Mouse (Mus musculus) right cerebral cortex, adult 2 months (tissue): Measurements from ENCODE around the gene Cyyr1.
"Not testable (repeated sequence)": the region's sequence is repeated elsewhere in the genome, so short reads cannot be mapped to it uniquely, and the experiment has no call there.

Experiments
- DNase-seq, 2 experiments: peaks; one replicate each; pipeline ENCODE4 v3.0.0; 2021 to 2022; ENCODE audit warnings: low spot score in 2 of 2

The Cyyr1 gene

DNA sequence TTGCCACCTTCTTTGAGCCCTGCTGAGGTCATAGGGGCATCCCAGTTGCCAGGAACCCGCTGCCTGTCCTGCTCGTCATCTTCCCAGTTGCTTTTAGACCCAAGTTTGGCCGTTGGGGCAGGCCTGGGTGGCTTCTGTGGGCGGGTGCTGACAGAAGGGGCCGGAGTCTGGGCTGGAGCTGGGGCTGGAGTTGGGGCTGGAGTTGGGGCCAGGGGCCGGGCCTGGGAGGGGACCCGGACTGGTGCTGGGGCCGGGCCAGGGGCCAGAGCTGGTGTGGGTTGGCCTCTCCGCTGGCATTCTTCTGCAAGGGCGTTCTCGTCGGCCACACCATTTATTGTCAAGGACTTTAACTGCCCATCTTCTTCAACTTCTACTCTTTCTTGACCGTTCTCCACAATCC lies at the start of gene Cyyr1:
Gene Cyyr1, minus strand, starts transcription at position 101 of the 400 bp plus-strand sequence.
- not testable (repeated sequence) for DNase-seq

DNA sequence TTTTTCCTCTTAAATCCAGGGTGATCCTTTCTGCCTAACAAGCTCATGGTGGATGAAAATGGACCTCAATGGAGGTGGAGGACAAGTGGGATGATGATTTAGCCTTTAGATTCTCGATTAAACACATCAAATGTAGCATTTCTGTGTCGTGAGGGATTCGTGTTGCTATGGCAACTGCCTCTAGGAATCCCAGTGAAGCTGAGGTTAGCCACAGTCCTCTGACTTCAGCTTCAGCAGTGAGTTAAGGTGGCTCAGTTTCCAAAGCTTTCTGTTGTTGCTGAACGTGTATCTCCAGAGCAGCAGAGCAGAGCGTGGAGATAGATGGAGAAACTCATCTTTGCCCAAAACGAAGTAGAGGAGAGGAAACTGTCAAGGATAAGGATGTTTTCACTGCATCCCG lies 35.6 kb upstream of the Cyyr1 start:
- peak; percentile 2 to 5 for DNase-seq

DNA sequence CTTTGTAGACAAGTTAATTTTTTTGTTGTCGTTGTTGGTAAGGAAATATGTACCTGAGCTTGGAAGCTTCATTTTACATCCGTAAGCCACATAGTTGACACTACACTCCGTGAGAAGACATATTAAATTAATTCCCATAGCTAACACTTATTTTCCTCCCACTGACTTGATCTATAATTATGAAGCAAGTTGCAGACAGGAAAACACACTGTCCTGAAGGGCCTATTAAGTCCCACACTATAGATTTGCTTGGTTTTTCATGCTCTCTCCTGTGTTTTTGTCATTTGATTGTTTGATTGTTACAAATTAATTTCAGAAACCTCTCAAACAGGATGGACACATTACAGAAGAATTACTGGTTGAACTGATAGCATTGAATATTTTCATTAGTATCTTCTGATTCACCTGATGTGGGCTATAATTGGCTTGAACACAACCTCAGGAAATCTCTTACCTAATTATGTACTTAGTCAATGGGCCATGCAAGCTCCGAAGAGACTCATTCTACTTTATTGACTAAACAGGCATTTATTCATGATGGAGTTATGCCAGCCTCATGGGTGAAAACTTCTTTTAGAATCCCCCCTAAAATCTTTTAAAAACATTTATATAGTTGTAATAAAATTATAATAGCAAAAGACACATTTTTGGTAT lies 34.5 kb upstream of the Cyyr1 start:
- no peak for DNase-seq

DNA sequence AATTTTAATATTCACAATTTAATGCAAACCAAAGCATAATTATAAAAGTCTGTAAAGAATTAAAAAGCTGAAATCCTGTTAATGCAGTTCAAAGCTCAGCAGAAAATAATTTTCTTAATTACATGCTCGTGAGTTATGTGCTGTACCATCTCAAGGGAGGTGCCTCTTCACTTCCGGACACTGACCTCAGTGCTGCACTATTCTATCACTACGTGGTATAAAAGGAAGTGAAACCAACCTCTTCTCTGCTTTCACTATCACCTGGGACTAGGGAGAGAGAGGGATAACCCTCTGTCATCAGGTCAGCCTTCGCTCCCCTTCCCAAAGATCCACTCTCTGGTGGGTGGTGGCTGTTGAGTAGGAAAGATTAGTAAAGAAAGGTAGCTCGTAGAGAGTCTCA lies 13.3 kb upstream of the Cyyr1 start:
- DNase-seq = no peak

DNA sequence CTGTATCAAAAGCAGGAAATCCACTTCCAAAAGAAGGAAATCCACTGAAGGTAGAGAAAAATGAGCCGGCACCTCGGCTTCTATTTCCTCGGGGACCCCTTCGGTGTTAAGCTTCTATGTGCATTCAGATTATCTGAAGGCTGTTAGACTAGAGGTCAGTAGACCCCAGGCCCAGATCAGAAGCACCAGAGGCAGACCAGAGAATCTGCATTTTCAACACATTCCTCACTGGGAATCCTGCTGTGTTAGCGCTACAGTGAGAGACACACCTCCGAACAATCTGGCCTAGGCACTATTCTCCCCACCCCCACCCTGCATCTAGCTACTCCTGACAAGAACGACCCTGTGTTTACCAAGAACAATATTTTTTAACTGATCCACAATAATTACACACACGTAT lies 641 bp upstream of the Cyyr1 start:
- DNase-seq = no peak

DNA sequence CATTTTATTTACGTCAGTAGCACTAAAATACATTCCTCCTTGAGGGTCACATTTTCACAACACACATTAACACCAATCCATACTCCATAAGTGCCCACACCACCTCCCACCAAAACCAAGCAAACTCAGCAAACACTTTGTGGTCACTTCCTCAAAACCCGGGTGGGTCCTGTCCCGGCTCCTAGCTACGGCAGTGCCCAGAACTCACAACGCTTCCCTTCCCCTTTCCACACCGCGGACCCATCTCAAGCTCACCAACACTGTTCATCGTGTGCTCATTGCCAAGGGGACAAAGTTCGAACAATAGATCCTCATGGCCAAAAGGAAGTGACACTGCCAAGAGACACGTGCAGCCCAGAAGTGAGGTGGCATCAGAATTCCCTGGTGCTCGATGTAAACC lies 1.2 kb downstream of the Cyyr1 start:
- DNase-seq = not testable (repeated sequence)

DNA sequence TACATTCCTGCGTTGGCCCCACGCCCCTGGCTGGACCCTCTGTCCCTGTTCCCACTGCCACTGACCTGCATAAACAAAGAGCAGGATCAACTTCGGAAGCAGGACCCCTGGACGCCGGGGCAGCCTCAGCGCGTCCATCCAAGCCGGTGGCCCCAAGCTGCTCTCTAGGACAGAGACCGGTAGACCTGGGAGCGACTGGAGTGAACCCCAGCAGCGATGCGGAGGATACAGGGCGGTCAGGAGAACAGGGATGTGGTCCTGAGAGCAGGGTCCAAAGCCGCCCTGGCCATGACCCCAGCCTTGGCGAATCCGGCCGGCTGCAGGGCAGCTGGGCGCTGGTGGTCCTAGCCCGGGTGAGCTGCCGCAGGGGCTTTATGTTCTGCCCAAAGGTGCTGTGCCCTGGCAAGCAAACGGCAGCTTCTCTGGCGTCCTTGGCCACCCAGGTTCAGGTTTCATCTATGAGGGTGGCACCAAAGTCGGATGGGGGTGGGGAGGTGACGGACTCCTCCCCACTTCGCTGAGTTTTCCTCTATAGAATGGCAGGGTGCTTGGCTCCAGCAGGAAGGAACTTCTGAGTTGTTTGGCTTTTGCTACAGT lies 3.1 kb downstream of the Cyyr1 start:
- DNase-seq = no peak

DNA sequence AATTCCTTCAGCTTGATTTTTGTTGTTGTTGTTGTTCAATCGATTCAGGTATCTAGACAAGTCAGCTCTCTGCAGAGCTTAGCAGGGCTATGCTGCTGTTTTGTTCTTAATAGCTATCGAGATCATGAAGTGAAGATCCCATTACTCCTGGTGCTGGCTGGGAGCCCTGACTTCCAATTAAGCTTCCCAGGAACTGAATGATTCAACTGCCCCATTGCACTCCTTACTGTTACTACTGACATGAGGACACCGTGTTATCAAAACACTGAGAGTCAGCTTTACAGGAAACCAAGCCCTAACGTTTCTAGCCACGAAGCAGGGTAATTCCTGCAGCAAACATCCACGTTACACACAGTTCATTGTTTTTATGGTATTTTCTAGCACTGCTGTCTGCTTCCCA lies 6.7 kb downstream of the Cyyr1 start:
- no peak for DNase-seq

DNA sequence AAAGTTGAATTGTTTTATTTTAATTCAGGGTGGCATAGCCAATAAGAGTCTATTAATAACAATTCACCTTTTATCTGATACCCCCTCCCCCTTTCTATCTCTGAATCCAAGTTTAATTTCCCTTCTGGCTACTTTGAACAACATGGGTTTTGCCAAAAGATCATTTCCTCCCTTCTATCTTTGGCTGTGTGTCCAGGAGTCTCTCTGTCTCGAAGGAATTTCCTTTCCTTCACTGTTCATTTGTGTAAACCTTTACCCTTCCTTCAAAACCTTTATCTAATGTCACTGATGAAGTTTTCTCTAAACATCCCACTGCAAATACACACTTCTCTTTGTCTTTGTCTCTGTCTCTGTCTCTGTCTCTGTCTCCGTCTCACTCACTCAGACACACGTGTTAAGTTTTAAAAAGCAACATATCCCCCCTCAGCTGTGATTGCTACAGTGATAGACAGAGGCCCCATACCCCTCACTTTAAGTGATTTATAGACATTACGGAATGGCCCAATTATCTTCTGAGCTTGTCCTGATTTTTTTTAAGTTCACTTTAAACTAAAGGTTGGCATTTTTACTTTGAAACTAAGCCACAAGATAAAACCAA lies 11.4 kb downstream of the Cyyr1 start:
- DNase-seq = no peak

DNA sequence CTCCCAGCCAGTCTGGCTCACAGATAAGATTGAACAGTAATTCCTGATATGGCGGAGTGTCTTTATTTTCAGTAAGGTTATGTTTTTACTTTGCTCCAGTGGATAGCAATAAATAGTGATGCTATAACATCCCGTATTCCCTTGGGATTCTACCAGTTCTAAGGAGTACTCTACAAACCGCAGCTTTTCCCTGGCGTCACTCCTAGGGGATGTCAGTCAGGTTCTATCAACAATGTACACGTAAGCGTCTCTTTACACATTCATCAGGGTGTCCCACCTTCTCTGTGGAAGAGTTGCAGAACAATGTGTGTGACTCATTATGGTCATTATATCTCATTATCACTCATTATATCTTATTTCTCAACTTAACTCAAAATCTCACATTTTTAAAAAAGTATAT lies 12.2 kb downstream of the Cyyr1 start:
- DNase-seq = no peak

DNA sequence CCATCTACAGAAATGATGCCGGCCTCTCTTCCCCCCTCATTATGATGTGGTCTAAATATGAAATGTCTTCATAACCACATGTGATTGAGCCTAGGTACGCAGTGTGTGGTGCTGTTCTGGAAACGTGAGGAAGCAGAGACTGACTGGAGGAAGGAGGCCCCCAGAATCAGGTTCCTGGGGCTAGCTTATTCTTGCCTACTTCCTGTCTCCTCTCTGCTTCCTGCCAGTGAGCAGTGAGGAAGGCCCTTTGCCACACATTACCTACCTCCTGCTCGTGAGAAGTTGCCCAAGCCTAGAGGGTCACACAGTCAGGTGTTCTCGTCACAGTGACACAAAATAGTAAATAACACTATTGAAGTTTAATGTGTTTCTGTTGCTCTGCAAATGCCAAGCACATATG lies 14.8 kb downstream of the Cyyr1 start:
- DNase-seq = no peak

DNA sequence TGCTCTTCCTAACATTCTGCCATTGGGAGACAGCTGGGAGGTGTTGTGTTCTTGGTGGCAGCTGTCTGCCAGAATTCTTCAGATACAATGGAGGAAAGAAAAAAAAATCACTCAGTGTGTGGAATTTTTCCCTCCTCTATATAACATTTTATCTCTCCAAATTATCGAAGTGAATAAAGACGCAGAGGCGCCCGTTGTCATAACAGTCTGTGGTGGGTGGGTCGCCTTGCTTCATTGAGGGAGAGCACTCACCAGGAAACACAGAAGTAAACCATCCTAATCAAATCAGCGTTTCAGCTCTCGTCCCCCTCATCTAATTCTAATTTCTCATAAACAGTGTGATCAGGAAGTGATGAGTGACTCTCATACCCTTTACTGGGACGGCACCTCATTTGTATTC lies 17.1 kb downstream of the Cyyr1 start:
- DNase-seq = no peak

DNA sequence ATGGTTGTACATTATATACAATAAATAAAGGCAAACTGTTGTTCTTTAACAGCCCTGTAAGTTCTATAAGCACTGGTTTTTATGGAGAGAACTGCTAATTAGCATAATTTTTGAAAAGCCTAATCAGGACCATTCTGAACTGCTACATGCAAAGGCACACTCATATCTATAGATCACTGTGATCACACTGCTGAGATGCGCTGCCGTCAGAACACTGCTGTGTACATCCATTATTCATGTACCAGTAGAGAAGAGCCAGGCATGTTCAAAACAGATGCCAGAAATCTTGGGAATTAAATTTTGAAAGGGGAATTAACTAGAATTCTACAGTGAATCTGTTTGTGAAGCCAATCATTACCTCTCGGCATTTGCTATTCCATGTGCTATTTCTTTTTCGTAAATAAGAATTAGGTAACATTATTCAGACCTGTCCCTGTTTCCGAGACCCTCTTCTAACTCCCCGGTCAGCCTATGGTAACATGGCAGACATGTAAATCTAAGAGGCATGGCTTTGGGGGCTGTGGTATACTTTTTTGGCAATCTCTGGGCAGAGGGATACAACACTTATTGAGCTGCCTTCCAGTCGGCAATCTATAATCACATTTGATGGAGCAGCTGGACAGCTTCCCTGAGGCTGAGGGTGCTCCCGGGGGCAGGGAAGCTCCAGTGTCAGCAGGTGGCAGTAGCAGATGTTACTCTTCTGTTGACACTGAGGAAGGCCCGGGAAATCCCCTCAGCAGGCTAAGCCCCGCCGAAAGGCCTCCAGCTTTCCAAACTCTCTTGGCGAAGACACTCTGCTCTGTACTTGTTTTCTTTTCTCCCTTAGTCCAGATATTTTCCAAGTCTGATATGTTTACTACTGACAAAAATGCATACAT lies 25.2 kb downstream of the Cyyr1 start:
- no peak for DNase-seq

DNA sequence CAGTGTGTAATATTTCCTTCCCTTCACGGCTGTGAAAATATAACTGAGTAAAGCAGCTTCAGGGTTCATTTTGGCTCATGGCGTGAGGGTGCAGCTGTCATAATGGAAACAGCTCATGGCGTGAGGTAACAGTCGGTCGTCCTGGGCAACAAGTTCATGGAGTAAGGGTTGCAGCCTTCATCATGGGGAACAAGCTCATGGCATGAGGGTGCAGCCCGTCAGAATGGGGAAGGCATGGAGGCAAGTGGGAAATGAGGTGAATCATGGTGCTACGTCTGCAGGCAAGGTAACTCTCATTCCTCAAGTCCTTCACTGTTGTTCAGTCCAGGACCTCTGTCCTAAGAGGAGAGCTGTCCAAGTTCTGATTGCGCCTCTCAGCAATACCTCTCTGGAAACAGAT lies 28.6 kb downstream of the Cyyr1 start:
- no peak for DNase-seq

DNA sequence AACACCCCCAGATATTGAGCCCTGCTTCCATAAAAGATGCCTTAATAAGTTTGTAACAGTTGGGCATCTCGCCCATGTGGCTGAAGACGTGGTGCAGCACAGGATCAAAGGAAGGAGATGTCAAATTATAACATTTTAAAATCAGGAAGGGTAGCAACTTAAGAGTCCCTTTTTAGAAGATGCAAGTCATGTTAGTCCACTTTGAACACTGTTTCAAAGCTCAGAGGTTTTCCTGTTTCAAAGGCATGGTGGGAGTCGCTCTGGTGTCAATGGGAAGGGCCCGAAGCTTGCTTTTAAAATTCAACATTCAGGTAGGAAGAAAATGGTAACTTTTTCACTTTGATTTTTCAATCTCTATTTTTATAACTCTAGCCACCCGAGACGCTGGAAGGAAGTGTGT lies 45.9 kb downstream of the Cyyr1 start:
- DNase-seq = no peak

DNA sequence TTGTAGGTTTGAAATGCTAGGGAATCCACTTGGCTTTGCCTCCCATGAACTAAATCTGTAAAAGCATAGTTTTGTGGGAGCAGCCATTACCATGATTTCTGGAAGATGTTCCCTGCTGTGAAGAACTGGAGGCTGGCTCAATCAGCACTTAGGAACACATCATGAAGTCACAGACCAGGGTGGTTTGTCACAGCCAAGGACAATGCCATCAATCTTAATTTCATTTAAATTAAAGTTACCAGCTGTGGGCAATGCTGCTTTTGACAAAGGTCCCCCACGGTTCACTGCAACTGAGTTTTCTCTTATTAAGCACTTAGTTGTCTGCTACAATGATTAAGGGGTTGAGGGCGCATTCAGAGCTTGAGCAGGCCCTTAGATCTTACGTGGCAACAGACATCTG lies 48.1 kb downstream of the Cyyr1 start:
- no peak for DNase-seq

DNA sequence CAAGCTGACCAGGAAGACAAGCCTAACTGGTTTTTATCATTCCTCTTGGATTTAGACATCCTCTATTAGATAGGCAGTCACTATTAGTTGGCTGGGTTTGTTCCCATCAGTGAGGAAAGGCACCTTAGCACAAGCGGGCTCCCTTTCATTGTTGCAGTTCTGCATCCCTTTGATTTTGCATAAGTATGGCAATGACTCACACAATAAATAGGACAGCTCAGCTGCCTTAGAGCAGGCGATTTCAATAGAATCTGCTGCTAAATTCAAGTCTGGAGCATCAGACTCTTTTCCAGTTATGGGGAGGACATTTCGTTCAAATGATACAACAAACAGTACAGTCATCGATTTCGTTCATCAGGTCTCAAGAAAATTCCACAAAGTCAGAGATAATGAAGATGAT lies 49.8 kb downstream of the Cyyr1 start:
- DNase-seq = no peak

DNA sequence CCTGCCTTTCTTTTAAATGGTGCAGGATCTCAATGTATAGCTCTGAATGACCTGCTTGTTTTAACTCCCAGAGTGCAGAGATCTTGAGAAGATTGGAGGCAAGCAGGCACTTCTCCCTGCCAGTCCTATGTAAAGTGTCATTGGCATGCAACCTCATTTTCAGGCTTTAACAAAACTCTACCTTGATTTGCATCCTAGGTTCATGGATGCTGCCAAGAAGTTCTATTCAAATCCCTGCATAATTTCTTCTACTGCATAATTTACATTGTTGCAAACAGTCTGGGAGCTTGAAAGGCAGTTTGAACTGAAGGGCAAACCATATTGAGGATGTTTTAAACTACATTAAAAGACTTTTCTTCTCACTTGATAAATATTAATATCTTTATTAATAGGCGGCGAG lies 57.4 kb downstream of the Cyyr1 start:
- DNase-seq = no peak

DNA sequence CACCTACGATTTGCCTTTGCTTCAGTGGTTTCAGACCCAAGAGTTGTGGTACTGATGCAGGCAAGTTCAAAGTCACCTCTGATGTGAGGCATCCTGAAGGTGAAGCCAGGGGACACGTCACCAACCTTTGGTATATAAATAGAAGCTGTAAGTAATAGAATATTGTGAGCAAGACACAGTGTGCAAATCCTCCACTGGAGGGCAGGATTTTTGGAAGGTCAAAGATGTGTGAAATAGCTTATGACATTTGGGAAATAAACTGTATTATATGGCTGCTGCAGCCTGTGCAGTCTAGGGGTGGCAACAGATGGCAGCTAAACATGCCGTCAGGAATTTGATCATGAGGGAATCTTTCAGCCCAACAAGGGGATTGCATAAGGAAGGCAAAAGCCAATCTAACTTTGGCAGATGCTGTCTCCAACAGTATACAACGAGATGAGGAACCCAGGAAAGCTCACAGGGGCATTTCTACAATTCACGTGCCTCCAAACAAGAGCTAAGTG lies 65.0 kb downstream of the Cyyr1 start:
- DNase-seq = no peak

DNA sequence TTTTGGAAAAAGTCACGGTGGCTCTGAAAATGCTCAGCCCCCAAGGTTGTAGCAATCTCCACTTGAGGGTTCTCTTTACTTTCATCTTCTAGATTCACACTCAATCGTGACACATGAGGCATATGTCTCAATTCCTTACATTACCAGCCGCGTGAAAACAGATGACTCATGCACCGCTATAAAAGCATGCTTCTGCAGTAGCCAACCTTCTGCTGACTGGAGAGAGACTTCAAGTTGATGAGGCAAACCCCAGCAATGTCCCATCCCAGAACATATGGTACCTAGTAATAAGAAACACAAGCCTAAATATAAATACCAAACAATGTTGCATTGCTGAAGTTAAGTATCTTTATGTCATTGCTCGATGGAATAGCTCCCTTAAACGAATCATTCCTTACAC lies 65.9 kb downstream of the Cyyr1 start:
- peak; percentile 40 to 60 for DNase-seq

DNA sequence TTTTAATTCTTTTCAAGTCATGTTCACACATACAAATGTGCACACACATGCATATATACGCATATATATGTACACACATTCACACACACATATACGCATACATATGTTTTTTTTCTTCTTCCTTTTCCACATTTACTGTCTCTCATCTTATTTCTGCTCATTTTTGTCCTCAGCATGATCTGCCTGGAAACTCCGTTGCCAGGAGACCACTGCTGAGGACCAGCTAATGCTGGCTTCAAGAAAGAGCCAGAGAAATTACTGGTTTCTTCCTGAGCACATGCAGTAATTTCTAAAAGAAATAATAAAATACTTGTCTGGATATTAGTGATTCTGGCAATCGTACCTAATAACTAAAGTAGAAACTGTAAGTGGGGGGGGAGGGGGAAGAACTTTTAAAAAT lies 68.6 kb downstream of the Cyyr1 start:
- no peak for DNase-seq

DNA sequence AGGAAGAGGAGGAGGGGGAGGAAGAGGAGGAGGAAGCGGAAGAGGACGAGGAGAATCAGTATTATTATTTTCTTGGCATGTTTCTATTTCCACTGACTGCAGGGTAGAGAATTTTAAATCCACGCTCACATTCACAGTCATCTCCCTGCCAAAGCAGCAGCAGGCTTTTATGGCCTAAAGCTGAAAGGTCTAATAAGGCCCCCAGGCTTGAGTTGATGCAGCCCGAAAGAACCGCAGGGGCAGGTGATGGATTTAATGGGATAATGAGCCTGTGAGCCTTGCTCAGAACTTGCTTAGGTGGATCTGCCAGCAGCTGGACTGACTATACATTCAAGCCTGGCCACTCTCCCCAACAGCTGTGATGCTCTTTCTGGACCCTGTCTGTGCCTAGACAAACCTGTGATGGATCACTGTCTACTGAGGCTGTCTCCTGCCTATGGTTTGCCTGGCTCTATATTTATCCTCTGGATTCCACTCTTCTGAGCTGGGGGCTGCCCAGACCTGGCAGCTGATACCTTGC lies 78.6 kb downstream of the Cyyr1 start:
- no peak for DNase-seq
